Mouse (Mus musculus) liver, embryonic 14.5 days (tissue): Measurements from ENCODE around the gene Sertad1.

Experiments used
- CTCF ChIP-seq: IDR thresholded peaks from 2 replicates; pipeline ENCODE4 v1.5.1; 2016; ENCODE audit warnings: antibody characterized with exemption, low read depth, control low read depth
- EP300 ChIP-seq: IDR thresholded peaks from 2 replicates; pipeline ENCODE4 v1.6.1; 2016; ENCODE audit warnings: antibody characterized with exemption, low read depth

- TF ChIP-seq CTCF (peak; percentile 22; the same call in 1 of the 2 replicates), EP300 (no peak)
These were observed 42.4 kb downstream of the Sertad1 start for GRCm38 (mm10) chr7:27529070-27529469.
